Mouse (Mus musculus) testis, adult 2 months (tissue): ENCODE results near the gene Mmp7.

Source experiments
- CTCF ChIP-seq: fragments of 200-500 bp; IDR thresholded peaks from 2 replicates; pipeline ENCODE4 v1.5.1; 2012; ENCODE audit warnings: low read depth, mild to moderate bottlenecking, inconsistent platforms, low read length, moderate library complexity; ENCODE audit not compliant: control insufficient read depth, insufficient read depth, insufficient replicate concordance
- POLR2A ChIP-seq: fragments of 200-500 bp; IDR thresholded peaks from 2 replicates; pipeline ENCODE4 v1.6.1; 2012; ENCODE audit warnings: low read depth, mild to moderate bottlenecking, inconsistent platforms, low read length, moderate library complexity; ENCODE audit not compliant: control insufficient read depth

GRCm38 (mm10) chr9:7689799-7690198 lies 2.1 kb upstream of the Mmp7 start:
- TF ChIP-seq CTCF, result no peak
- no peak for TF ChIP-seq POLR2A
